In the genomic region with DNA sequence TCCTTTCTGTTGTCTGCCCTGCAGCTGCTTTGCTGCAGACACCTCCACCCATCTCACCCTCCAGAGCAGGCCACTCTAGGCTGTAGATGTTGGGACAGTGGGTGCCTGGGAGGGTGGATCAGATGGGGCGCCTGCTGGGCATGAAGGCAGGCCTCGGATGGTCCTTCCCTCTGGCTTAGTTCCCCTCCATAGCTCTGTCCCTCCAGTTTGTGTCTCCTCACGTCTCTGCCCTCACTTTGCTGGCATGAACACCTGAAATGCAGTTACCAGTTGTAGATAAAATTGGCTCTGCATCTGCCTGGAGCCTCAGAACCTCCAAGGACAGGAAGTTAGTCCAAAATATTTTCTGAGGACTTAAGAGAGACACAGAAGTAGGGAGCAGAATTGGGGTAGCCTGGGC, we compare ENCODE assay signal across 10 mouse cellular contexts. TPM values are rescaled to one million over a fixed set of nuclear protein-coding genes. Genes with fewer than 3 reads are reported as not detected.
A peak's percentile ranks its signal among the peaks of the same experiment; 100 is the strongest.
DNase-seq lines count a peak whose midpoint lies in the region; ATAC-seq and TF ChIP-seq lines count a peak whose summit lies in the region.
"Had no signal": no experiment of that assay in that cellular context is flagged by ENCODE, and none has a peak within 500 bp of the region (broad histone marks: within the 10 kb centered on the region; RNA-seq: fewer than 3 reads in every experiment).

No protein-coding gene starts in this region.

- H3K4me3 ChIP-seq in forebrain, embryonic 11.5 days (ENCODE audit: low read depth, low read length), result no peak overlapping the region
- H3K4me3 ChIP-seq in forebrain, embryonic 13.5 days, result no peak overlapping the region
- H3K4me3 ChIP-seq in midbrain, embryonic 10.5 days, result peak overlapping the region; percentile 85; the same call in 1 of the 2 replicates
- H3K4me3 ChIP-seq in midbrain, postnatal 0 days (ENCODE audit: low read depth, low read length), result no peak overlapping the region
- peak overlapping the region; percentile 79 for H3K4me3 ChIP-seq in limb, embryonic 11.5 days (ENCODE audit: low read depth, low read length)
- H3K4me3 ChIP-seq in small intestine, adult 2 months (ENCODE audit: low read depth, low read length), result peak overlapping the region; percentile 20; the same call in 1 of the 2 replicates

- DNase-seq in forebrain, embryonic 11.5 days (ENCODE audit: low spot score), result no peak
- no peak for DNase-seq in midbrain, embryonic 10.5 days (ENCODE audit: low spot score)
- no peak for DNase-seq in midbrain, postnatal 0 days (ENCODE audit: low spot score)
- DNase-seq in limb, embryonic 11.5 days (ENCODE audit: low spot score), result no peak
- no peak for DNase-seq in T-cell, adult 2 months (ENCODE audit: low spot score)
- DNase-seq in retina, embryonic 14.5 days (ENCODE audit: low spot score), result no peak
- DNase-seq: cerebellum, postnatal 25 days; spleen, adult 18-20 months had no signal

- peaks cover 2% of the 10 kb centered on the region; the same call in 1 of the 2 replicates for H3K36me3 ChIP-seq in forebrain, embryonic 11.5 days (ENCODE audit: control insufficient read depth, insufficient read depth, low read length)
- peaks cover 16% of the 10 kb centered on the region for H3K36me3 ChIP-seq in forebrain, embryonic 13.5 days (ENCODE audit: poor library complexity, severe bottlenecking)
- peaks cover 43% of the 10 kb centered on the region for H3K36me3 ChIP-seq in midbrain, embryonic 10.5 days
- no peaks in the 10 kb centered on the region; the same call in 1 of the 2 replicates for H3K36me3 ChIP-seq in midbrain, postnatal 0 days (ENCODE audit: insufficient read depth, low read length)
- H3K36me3 ChIP-seq in limb, embryonic 11.5 days (ENCODE audit: control insufficient read depth, insufficient read depth, low read length), result peaks cover 24% of the 10 kb centered on the region
- H3K36me3 ChIP-seq in small intestine, adult 2 months (ENCODE audit: control insufficient read depth, insufficient read depth, low read length), result peaks cover 7% of the 10 kb centered on the region; the same call in 1 of the 2 replicates

- no peak overlapping the region for H3K27ac ChIP-seq in forebrain, embryonic 11.5 days (ENCODE audit: low read depth, low read length)
- no peak overlapping the region for H3K27ac ChIP-seq in forebrain, embryonic 13.5 days
- peak overlapping the region; percentile 72; the same call in 1 of the 2 replicates for H3K27ac ChIP-seq in midbrain, embryonic 10.5 days (replicated peaks)
- H3K27ac ChIP-seq in midbrain, postnatal 0 days (ENCODE audit: low read depth, low read length), result no peak overlapping the region
- H3K27ac ChIP-seq in limb, embryonic 11.5 days (replicated peaks; ENCODE audit: low read depth, low read length), result peak overlapping the region; percentile 43; the same call in 1 of the 2 replicates
- H3K27ac ChIP-seq in small intestine, adult 2 months (ENCODE audit: insufficient read depth, low read depth, low read length), result peak overlapping the region; percentile 54; the same call in 1 of the 2 replicates

- no peaks in the 10 kb centered on the region for H3K9me3 ChIP-seq in forebrain, embryonic 11.5 days (ENCODE audit: control insufficient read depth, low read length)
- H3K9me3 ChIP-seq in forebrain, embryonic 13.5 days (replicated peaks), result no peaks in the 10 kb centered on the region
- H3K9me3 ChIP-seq in midbrain, embryonic 10.5 days (replicated peaks), result no peaks in the 10 kb centered on the region
- no peaks in the 10 kb centered on the region for H3K9me3 ChIP-seq in midbrain, postnatal 0 days (ENCODE audit: low read length)
- no peaks in the 10 kb centered on the region for H3K9me3 ChIP-seq in limb, embryonic 11.5 days (ENCODE audit: control insufficient read depth, low read length)

- TF ChIP-seq POLR2A in small intestine, adult 2 months (IDR thresholded peaks at IDR 0.05; ENCODE audit: low read depth, low read length), result no peak

- H3K4me2 ChIP-seq in forebrain, embryonic 11.5 days (ENCODE audit: low read depth, low read length, severe bottlenecking), result peak overlapping the region; percentile 92; the same call in 1 of the 2 replicates
- H3K4me2 ChIP-seq in forebrain, embryonic 13.5 days, result no peak overlapping the region; the same call in 1 of the 2 replicates
- H3K4me2 ChIP-seq in midbrain, postnatal 0 days (ENCODE audit: low read depth, low read length, poor library complexity, severe bottlenecking), result no peak overlapping the region
- peak overlapping the region; percentile 45; the same call in 1 of the 2 replicates for H3K4me2 ChIP-seq in limb, embryonic 11.5 days (ENCODE audit: low read depth, severe bottlenecking)

- H3K4me1 ChIP-seq in forebrain, embryonic 11.5 days (replicated peaks; ENCODE audit: control insufficient read depth, insufficient read depth, low read length), result peaks cover 6% of the 10 kb centered on the region; the same call in 1 of the 2 replicates
- peaks cover 28% of the 10 kb centered on the region for H3K4me1 ChIP-seq in forebrain, embryonic 13.5 days
- peaks cover 33% of the 10 kb centered on the region for H3K4me1 ChIP-seq in midbrain, embryonic 10.5 days
- H3K4me1 ChIP-seq in midbrain, postnatal 0 days (ENCODE audit: insufficient read depth, low read length), result no peaks in the 10 kb centered on the region; the same call in 1 of the 2 replicates
- peaks cover 16% of the 10 kb centered on the region for H3K4me1 ChIP-seq in limb, embryonic 11.5 days (ENCODE audit: control insufficient read depth, insufficient read depth, low read length)
- H3K4me1 ChIP-seq in small intestine, adult 2 months (ENCODE audit: control insufficient read depth, insufficient read depth, insufficient read length, low read length), result peaks cover 11% of the 10 kb centered on the region

- TF ChIP-seq CTCF in midbrain, postnatal 0 days (IDR thresholded peaks at IDR 0.05), result no peak
- TF ChIP-seq CTCF in small intestine, adult 2 months (IDR thresholded peaks at IDR 0.05; ENCODE audit: extremely low read depth, insufficient read length, insufficient replicate concordance, low read depth, low read length), result no peak

- WGBS in forebrain, embryonic 11.5 days, result 61% methylated on average over 3 of the region's 3 CpGs
- 70% methylated on average over 3 of the region's 3 CpGs for WGBS in forebrain, embryonic 13.5 days
- 60% methylated on average over 3 of the region's 3 CpGs for WGBS in midbrain, embryonic 10.5 days
- WGBS in midbrain, postnatal 0 days, result 75% methylated on average over 3 of the region's 3 CpGs
- WGBS in limb, embryonic 11.5 days, result 66% methylated on average over 3 of the region's 3 CpGs
- 72% methylated on average over 3 of the region's 3 CpGs for WGBS in small intestine, adult 2 months

- no peaks in the 10 kb centered on the region for H3K27me3 ChIP-seq in forebrain, embryonic 11.5 days (ENCODE audit: control insufficient read depth, insufficient read depth, low read length)
- no peaks in the 10 kb centered on the region for H3K27me3 ChIP-seq in forebrain, embryonic 13.5 days
- no peaks in the 10 kb centered on the region for H3K27me3 ChIP-seq in midbrain, embryonic 10.5 days (ENCODE audit: low read depth, poor library complexity, severe bottlenecking)
- H3K27me3 ChIP-seq in midbrain, postnatal 0 days (ENCODE audit: insufficient read depth, low read length), result no peaks in the 10 kb centered on the region
- no peaks in the 10 kb centered on the region for H3K27me3 ChIP-seq in limb, embryonic 11.5 days (ENCODE audit: control insufficient read depth, insufficient read depth, low read length)
- no peaks in the 10 kb centered on the region for H3K27me3 ChIP-seq in small intestine, adult 2 months (ENCODE audit: control insufficient read depth, insufficient read depth, low read length)

- H3K9ac ChIP-seq in forebrain, embryonic 11.5 days (ENCODE audit: low read length), result no peak overlapping the region
- no peak overlapping the region for H3K9ac ChIP-seq in forebrain, embryonic 13.5 days
- H3K9ac ChIP-seq in midbrain, postnatal 0 days (replicated peaks; ENCODE audit: low read length, poor library complexity, severe bottlenecking), result no peak overlapping the region
- H3K9ac ChIP-seq in limb, embryonic 11.5 days (ENCODE audit: low read length), result peak overlapping the region; percentile 22; the same call in 1 of the 2 replicates

- no peak for ATAC-seq in forebrain, embryonic 11.5 days (replicated peaks; ENCODE audit: low FRiP score)
- no peak for ATAC-seq in forebrain, embryonic 13.5 days
- ATAC-seq in midbrain, postnatal 0 days (ENCODE audit: low FRiP score), result no peak
- no peak for ATAC-seq in limb, embryonic 11.5 days (ENCODE audit: insufficient number of reproducible peaks, low FRiP score, low TSS enrichment, low read depth)

RNA-seq across cellular contexts. Expression of a gene that starts 1.6 kb away (rescaled TPM):
- 5.1 and 5.9 TPM in 2 replicates for polyA plus RNA-seq in forebrain, embryonic 11.5 days (2014; fragmentation: Nextera tagmentation; extraction: Ambion mirVana)
- polyA plus RNA-seq in forebrain, embryonic 13.5 days (2015; fragmentation: Nextera tagmentation; extraction: Ambion mirVana), result 2.6 and 3.1 TPM in 2 replicates
- 8.6 and 9.5 TPM in 2 replicates for polyA plus RNA-seq in midbrain, embryonic 10.5 days (2016; fragmentation: Nextera tagmentation; extraction: Ambion mirVana)
- total RNA-seq in midbrain, postnatal 0 days (2014; rRNA removed), result 14.9 and 15.2 TPM in 2 replicates
- polyA plus RNA-seq in midbrain, postnatal 0 days (2015; fragmentation: Nextera tagmentation; extraction: Ambion mirVana), result 2.9 TPM in 2 replicates
- polyA plus RNA-seq in limb, embryonic 11.5 days (2014; fragmentation: Nextera tagmentation; extraction: Ambion mirVana), result 11.6 and 12.7 TPM in 2 replicates
- polyA plus RNA-seq in small intestine, adult 2 months (2012; rRNA removed), result 23.0 and 24.8 TPM in 2 replicates

RNA-seq across cellular contexts. Expression of a gene that starts 36.8 kb away (rescaled TPM):
- polyA plus RNA-seq in forebrain, embryonic 11.5 days (2014; fragmentation: Nextera tagmentation; extraction: Ambion mirVana), result 138 and 162 TPM in 2 replicates
- 95.6 and 95.7 TPM in 2 replicates for polyA plus RNA-seq in forebrain, embryonic 13.5 days (2015; fragmentation: Nextera tagmentation; extraction: Ambion mirVana)
- 146 and 175 TPM in 2 replicates for polyA plus RNA-seq in midbrain, embryonic 10.5 days (2016; fragmentation: Nextera tagmentation; extraction: Ambion mirVana)
- total RNA-seq in midbrain, postnatal 0 days (2014; rRNA removed), result 5.5 and 6.6 TPM in 2 replicates
- 6.3 and 8.2 TPM in 2 replicates for polyA plus RNA-seq in midbrain, postnatal 0 days (2015; fragmentation: Nextera tagmentation; extraction: Ambion mirVana)
- 176 and 183 TPM in 2 replicates for polyA plus RNA-seq in limb, embryonic 11.5 days (2014; fragmentation: Nextera tagmentation; extraction: Ambion mirVana)
- 11.0 and 22.6 TPM in 2 replicates for polyA plus RNA-seq in small intestine, adult 2 months (2012; rRNA removed)

RNA-seq across cellular contexts. Expression of a gene that starts 38.4 kb away (rescaled TPM):
- polyA plus RNA-seq in forebrain, embryonic 11.5 days (2014; fragmentation: Nextera tagmentation; extraction: Ambion mirVana), result 0.60 TPM in 1 of 2 replicates, not detected in the other
- polyA plus RNA-seq in forebrain, embryonic 13.5 days (2015; fragmentation: Nextera tagmentation; extraction: Ambion mirVana), result 0.21 TPM in 1 of 2 replicates, not detected in the other
- polyA plus RNA-seq in midbrain, embryonic 10.5 days (2016; fragmentation: Nextera tagmentation; extraction: Ambion mirVana), result 0.47 and 0.83 TPM in 2 replicates
- total RNA-seq in midbrain, postnatal 0 days (2014; rRNA removed), result not detected in 2 replicates
- 0.20 and 0.48 TPM in 2 replicates for polyA plus RNA-seq in midbrain, postnatal 0 days (2015; fragmentation: Nextera tagmentation; extraction: Ambion mirVana)
- 0.64 and 0.82 TPM in 2 replicates for polyA plus RNA-seq in limb, embryonic 11.5 days (2014; fragmentation: Nextera tagmentation; extraction: Ambion mirVana)
- polyA plus RNA-seq in small intestine, adult 2 months (2012; rRNA removed), result 10.2 and 12.3 TPM in 2 replicates

RNA-seq across cellular contexts. Expression of a gene that starts 55.5 kb away (rescaled TPM):
- polyA plus RNA-seq in forebrain, embryonic 11.5 days (2014; fragmentation: Nextera tagmentation; extraction: Ambion mirVana), result 25.5 and 27.5 TPM in 2 replicates
- 12.5 and 13.9 TPM in 2 replicates for polyA plus RNA-seq in forebrain, embryonic 13.5 days (2015; fragmentation: Nextera tagmentation; extraction: Ambion mirVana)
- polyA plus RNA-seq in midbrain, embryonic 10.5 days (2016; fragmentation: Nextera tagmentation; extraction: Ambion mirVana), result 22.0 and 23.5 TPM in 2 replicates
- 18.0 and 18.8 TPM in 2 replicates for total RNA-seq in midbrain, postnatal 0 days (2014; rRNA removed)
- 10.3 and 11.3 TPM in 2 replicates for polyA plus RNA-seq in midbrain, postnatal 0 days (2015; fragmentation: Nextera tagmentation; extraction: Ambion mirVana)
- polyA plus RNA-seq in limb, embryonic 11.5 days (2014; fragmentation: Nextera tagmentation; extraction: Ambion mirVana), result 37.4 and 42.7 TPM in 2 replicates
- 36.4 and 73.5 TPM in 2 replicates for polyA plus RNA-seq in small intestine, adult 2 months (2012; rRNA removed)

Comparison
In these comparisons a context has a peak if more than half of its experiments do, and no peak if none do; other contexts are left out.
1. H3K27ac ChIP-seq: peak in midbrain, embryonic 10.5 days (single experiment), limb, embryonic 11.5 days (single experiment) and small intestine, adult 2 months (single experiment); none in forebrain, embryonic 11.5 days (single experiment), forebrain, embryonic 13.5 days (single experiment) and midbrain, postnatal 0 days (single experiment).
2. H3K4me2 ChIP-seq: peak in forebrain, embryonic 11.5 days (single experiment) and limb, embryonic 11.5 days (single experiment); none in forebrain, embryonic 13.5 days (single experiment) and midbrain, postnatal 0 days (single experiment).
3. H3K4me3 ChIP-seq: peak in midbrain, embryonic 10.5 days (single experiment), limb, embryonic 11.5 days (single experiment) and small intestine, adult 2 months (single experiment); none in forebrain, embryonic 11.5 days (single experiment), forebrain, embryonic 13.5 days (single experiment) and midbrain, postnatal 0 days (single experiment).